Mouse (Mus musculus): ENCODE data around the gene Prl3b1. TPM values are rescaled to one million over a fixed set of nuclear protein-coding genes. Genes with fewer than 3 reads are reported as not detected.

Prl3b1 gene
- total RNA-seq (2021): not detected

DNA sequence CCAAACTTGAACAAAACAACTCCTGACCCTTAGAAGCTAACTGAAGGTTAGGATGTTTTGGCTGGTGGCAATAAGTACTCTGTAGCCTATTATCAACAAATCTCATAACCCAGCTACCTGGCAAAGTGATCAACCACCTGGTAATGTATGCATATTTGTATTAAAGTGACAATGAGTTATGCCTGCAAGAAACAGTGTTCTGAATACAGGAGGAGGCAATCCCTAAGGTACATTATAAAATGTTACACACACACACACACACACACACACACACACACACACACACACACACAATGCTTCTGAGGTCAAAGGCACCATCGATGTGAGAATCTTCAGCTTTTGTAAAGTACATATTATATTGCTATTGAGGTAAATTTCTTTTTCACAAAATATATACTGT lies at the start of gene Prl3b1:
Prl3b1 (plus strand) TSS at position 301 of the 400 bp plus-strand sequence.
- DNase-seq (ENCODE audit: extremely low spot score in 1 of 2, low spot score in 1 of 2): no peak

DNA sequence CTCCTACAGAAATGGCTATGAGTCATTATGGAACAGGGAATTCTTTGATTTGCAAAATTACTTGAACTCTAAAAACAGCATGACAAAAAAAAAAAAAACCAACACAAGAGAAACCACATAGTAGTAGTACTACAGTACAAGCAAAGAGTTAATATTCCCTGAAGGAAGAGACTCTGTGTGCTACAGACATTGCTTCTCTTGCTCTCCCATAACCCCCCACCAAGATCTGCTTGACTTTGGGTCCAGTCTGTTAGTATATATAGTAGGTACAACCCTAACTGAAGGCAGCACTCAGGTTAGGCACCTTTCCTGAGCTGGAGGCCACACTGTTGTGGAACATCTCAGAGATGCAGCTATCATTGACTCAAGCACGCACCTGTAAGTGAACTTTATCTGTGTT lies 45.3 kb upstream of the Prl3b1 start, which contains the start of gene Prl3c1:
Prl3c1 (plus strand) TSS at position 301 of the 400 bp plus-strand sequence.
- DNase-seq (ENCODE audit: extremely low spot score in 1 of 2, low spot score in 1 of 2): no peak

DNA sequence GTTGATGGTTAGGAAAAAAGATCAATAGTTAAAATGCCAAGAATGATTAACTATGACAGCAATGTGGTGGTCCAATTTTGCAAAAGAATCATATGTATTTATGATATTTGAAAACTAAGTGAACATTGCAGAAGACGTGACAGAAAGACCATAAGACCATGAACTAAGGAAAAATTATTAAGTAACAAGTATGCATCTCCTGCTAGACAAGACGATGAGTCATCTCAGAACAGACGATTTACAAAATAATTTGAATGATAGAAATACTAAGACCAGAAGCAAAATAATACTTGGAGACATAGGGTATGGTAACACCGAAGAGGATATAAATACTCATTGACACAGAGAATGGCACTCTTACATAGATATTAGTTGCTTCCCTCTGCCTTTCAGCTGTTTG lies 17.5 kb downstream of the Prl3b1 start, which contains the start of gene Prl3a1:
Prl3a1 (plus strand) TSS at position 301 of the 400 bp plus-strand sequence.
- DNase-seq (ENCODE audit: extremely low spot score in 1 of 2, low spot score in 1 of 2): no peak

Other genes starting within 250 kb of the Prl3b1 start
- not detected for gene Prl, start 184.3 kb upstream of the Prl3b1 start, total RNA-seq (2021)
- gene Prl3d1, start 147.7 kb upstream of the Prl3b1 start, total RNA-seq (2021): not detected
- not detected for gene Prl3d2, start 120.1 kb upstream of the Prl3b1 start, total RNA-seq (2021)
- not detected for gene Prl3d3, start 85.1 kb upstream of the Prl3b1 start, total RNA-seq (2021)
- not detected for gene Prl3c1, start 45.2 kb upstream of the Prl3b1 start, total RNA-seq (2021)
- gene Prl3a1, start 17.6 kb downstream of the Prl3b1 start, total RNA-seq (2021): not detected
- gene Prl6a1, start 70.8 kb downstream of the Prl3b1 start, total RNA-seq (2021): not detected
- gene Prl8a2, start 103.8 kb downstream of the Prl3b1 start, total RNA-seq (2021): not detected
- not detected for gene Prl2b1, start 149.0 kb downstream of the Prl3b1 start, total RNA-seq (2021)
- gene Prl8a6, start 196.8 kb downstream of the Prl3b1 start, total RNA-seq (2021): not detected

Measured in layer of hippocampus, postnatal 25 days (tissue).